Mouse (Mus musculus) ES-Bruce4 (cell line): ENCODE measurements at regions not wholly inside any gene's neighbourhood (a gene's known extent, or its start where the extent isn't known, plus 50 kb on each side); places are given as distances from the start of the nearest gene placed in this dataset.

Experiments
- H3K27ac ChIP-seq: 2 replicates; pipeline ENCODE4 v1.5.1; 2012; ENCODE audit warnings: low read length, inconsistent platforms; ENCODE audit not compliant: insufficient read depth
- H3K27me3 ChIP-seq: 2 replicates; pipeline ENCODE4 v1.6.1; 2012; ENCODE audit warnings: mild to moderate bottlenecking, low read length, inconsistent platforms; ENCODE audit not compliant: control insufficient read depth, poor library complexity, insufficient read depth, severe bottlenecking
- H3K36me3 ChIP-seq: 2 replicates; pipeline ENCODE4 v1.6.1; 2012; ENCODE audit warnings: inconsistent platforms, mild to moderate bottlenecking, low read length, moderate library complexity; ENCODE audit not compliant: control insufficient read depth, poor library complexity, insufficient read depth, severe bottlenecking
- H3K4me1 ChIP-seq: one replicate; pipeline ENCODE4 v1.8.1; 2011; ENCODE audit warnings: low read length; ENCODE audit not compliant: control insufficient read depth, insufficient read depth
- H3K4me3 ChIP-seq: 2 replicates; pipeline ENCODE4 v1.5.1; 2011; ENCODE audit warnings: low read depth, mild to moderate bottlenecking, low read length
- H3K9ac ChIP-seq: 2 replicates; pipeline ENCODE4 v1.6.1; 2012; ENCODE audit warnings: low read depth, mild to moderate bottlenecking, inconsistent platforms; ENCODE audit not compliant: poor library complexity, severe bottlenecking
- H3K9me3 ChIP-seq: replicated peaks from 2 replicates; pipeline ENCODE4 v1.6.1; 2012; ENCODE audit warnings: mild to moderate bottlenecking, low read length, inconsistent platforms; ENCODE audit not compliant: control insufficient read depth, poor library complexity, insufficient read depth, severe bottlenecking
- CTCF ChIP-seq: IDR thresholded peaks from one replicate; pipeline ENCODE4 v1.8.1; 2011; ENCODE audit warnings: low read depth, low read length
- EP300 ChIP-seq: IDR thresholded peaks from 2 replicates; pipeline ENCODE4 v1.6.1; 2011; ENCODE audit warnings: low read depth, low read length; ENCODE audit not compliant: insufficient read depth
- POLR2A ChIP-seq: IDR thresholded peaks from one replicate; pipeline ENCODE4 v1.8.1; 2011; ENCODE audit warnings: low read length; ENCODE audit not compliant: insufficient read depth

DNA sequence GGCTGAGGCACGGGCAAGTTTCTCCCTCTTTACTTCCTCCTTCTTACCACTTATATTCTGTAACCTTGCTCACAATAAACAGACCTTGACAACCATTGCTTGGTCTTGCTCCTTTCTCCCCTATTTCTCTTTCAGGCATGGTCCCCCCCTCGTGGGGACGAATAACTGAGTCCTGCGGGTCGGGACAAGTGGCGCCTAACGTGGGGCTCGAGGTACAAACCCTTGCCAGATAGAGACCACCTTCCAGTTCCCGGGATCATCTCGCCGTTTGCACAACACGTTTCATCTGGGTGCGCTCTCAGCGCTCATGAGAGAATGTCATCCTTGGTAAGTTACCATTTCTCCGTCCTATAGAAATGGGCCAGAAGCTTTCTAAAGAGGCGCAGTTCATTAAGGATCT, 79.6 kb upstream of the Foxn3 start:
- H3K27me3 ChIP-seq: no peaks in the 10 kb centered on the region

DNA sequence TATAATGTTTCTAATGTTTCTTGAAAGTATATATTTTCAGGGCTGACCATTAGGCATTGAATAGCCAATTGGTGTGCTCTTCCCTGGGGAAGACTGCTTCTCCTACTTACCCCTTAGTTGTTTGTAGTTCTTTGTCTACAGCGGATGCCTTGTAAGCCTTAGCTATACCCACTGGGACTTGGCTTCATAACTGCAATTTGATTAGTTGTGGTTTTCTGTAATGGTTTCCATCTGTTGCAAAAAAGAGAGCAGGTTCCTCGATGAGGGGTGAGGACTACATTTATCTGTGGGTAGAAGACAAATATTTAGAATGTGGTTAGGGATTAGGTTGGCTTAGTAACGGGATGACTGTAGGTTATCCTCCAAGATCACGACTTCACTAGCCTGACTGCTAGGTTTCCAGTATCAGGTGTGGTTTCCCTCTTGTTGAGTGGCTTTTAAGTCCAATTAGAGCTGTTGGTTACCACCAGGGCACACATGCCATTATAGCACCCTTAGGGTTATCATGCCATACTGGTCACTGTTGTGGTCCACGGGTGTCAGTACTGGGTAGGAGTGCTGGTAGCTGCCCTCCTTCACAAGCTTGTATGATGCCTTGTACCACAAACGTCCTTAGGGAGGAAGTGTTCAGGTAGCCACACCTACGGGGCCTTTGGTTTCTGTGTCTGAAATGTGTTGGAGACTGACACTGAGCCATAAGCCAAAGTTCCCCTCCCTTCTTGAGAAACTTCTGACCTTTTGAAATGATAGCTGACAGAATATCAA, 78.9 kb upstream of the Foxn3 start:
- Histone ChIP-seq H3K36me3 (no peaks in the 10 kb centered on the region), H3K4me1 (no peaks in the 10 kb centered on the region), H3K27me3 (no peaks in the 10 kb centered on the region), H3K9me3 (peaks cover 29% of the 10 kb centered on the region), H3K9ac (no peak overlapping the region), H3K27ac (no peak overlapping the region), H3K4me3 (no peak overlapping the region)
- no peak for TF ChIP-seq EP300
- TF ChIP-seq POLR2A: no peak
- TF ChIP-seq CTCF: no peak

More for the DNA sequence above, 79.6 kb upstream of the Foxn3 start:
- Histone ChIP-seq H3K9me3 (peaks cover 29% of the 10 kb centered on the region), H3K36me3 (no peaks in the 10 kb centered on the region), H3K27ac (no peak overlapping the region), H3K9ac (no peak overlapping the region), H3K4me3 (no peak overlapping the region), H3K4me1 (no peaks in the 10 kb centered on the region)
- TF ChIP-seq EP300 (no peak), POLR2A (no peak), CTCF (no peak)

DNA sequence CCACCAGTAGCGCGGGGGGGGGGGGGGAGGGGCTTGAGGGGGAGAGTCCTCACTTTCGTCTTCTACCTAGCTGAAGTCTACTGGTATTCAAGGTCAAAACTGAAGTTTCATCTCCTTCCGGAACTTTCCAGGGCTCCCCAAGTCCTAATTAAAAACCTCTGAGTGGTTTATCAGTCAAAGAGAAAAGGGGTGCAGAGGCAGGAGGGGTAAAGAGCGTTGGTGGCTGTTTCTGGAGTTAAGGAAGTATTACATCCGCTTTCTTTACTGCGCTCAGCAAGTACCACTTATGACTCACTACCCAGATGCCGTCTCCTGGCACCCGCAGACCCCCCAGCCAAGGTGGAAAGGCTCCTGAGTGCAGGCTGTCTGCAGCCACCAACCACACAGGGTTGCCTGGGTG, 77.9 kb upstream of the Foxn3 start:
- TF ChIP-seq CTCF: no peak
- no peak for TF ChIP-seq EP300
- no peak for TF ChIP-seq POLR2A
- no peaks in the 10 kb centered on the region for H3K27me3 ChIP-seq
- H3K9me3 ChIP-seq: peaks cover 27% of the 10 kb centered on the region
- H3K27ac ChIP-seq: no peak overlapping the region
- H3K9ac ChIP-seq: no peak overlapping the region
- no peaks in the 10 kb centered on the region for H3K36me3 ChIP-seq
- no peak overlapping the region for H3K4me3 ChIP-seq
- H3K4me1 ChIP-seq: no peaks in the 10 kb centered on the region

DNA sequence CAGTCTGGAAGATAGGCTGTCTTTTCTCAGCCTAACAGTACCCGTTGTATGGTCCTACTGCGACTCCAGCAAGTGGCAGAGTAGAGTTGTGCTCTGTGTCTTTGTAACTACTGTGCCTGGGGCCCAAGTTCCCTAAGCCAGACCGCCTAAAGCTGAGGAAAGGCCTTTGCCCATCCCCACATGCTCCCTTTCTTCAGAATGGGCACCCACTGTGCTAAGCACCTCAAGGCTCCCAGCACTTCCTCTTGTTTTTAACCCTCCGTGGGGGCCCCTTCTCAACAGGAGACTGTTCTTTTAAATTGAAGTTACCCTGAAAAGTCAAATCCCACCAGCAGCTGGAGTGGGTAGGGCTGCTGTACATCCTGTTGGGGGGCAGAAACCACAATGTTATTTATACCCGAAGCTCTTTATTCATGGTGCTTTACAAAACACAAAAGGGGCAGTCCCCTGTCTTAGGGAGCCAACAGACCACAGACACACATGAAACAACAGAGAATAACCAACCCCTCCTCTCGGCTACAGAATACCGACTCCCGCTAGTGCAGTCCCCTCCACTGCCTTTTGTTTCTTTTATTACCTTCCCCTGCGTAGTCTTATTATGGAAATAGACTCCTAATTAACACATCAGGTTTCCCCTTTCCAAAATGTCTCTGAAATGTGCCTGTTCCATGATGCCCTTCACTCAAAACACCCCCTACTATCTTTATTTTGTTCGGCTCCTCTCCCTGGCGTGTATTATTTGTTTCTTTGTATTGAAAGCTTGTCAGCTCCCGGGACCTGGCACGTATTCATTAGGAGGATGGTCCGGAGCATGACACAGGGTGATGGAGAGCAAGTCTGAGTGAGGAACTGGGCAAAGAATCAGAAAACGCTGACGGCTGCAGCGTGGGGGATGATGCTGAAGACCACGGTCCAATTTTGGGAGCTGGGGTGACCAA, 77.1 kb upstream of the Foxn3 start:
- peaks cover 21% of the 10 kb centered on the region for H3K9me3 ChIP-seq
- H3K4me1 ChIP-seq: no peaks in the 10 kb centered on the region
- H3K9ac ChIP-seq: no peak overlapping the region
- no peaks in the 10 kb centered on the region for H3K36me3 ChIP-seq
- H3K27me3 ChIP-seq: no peaks in the 10 kb centered on the region
- TF ChIP-seq CTCF: no peak
- no peak for TF ChIP-seq POLR2A
- 0 out of 2 replicates have a peak, but pooled peaks have one; percentile 1 for TF ChIP-seq EP300
- H3K4me3 ChIP-seq: no peak overlapping the region
- no peak overlapping the region for H3K27ac ChIP-seq

DNA sequence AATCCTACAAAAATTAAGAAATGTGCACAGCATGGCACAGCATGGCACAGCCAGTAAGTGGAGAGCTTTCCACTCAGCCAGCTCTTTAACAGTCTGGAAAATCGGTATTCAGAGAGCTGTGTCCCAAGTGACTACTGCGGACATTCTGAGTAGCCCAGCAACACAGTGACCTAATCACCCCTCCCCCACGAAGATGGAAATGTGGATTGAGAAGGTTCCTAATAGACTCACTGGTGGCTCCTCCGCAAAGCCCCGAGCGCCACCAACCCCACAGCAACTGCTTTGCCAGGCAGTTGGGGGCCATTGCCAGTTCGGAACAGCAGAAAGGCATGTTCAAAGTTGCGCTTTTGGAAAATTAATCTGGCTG, 76.4 kb upstream of the Foxn3 start:
- no peaks in the 10 kb centered on the region for H3K27me3 ChIP-seq
- no peak overlapping the region for H3K4me3 ChIP-seq
- H3K9ac ChIP-seq: no peak overlapping the region
- H3K27ac ChIP-seq: no peak overlapping the region
- H3K9me3 ChIP-seq: peaks cover 17% of the 10 kb centered on the region
- TF ChIP-seq CTCF (no peak), POLR2A (no peak), EP300 (0 out of 2 replicates have a peak, but pooled peaks have one; percentile 1)
- no peaks in the 10 kb centered on the region for H3K4me1 ChIP-seq
- no peaks in the 10 kb centered on the region for H3K36me3 ChIP-seq

DNA sequence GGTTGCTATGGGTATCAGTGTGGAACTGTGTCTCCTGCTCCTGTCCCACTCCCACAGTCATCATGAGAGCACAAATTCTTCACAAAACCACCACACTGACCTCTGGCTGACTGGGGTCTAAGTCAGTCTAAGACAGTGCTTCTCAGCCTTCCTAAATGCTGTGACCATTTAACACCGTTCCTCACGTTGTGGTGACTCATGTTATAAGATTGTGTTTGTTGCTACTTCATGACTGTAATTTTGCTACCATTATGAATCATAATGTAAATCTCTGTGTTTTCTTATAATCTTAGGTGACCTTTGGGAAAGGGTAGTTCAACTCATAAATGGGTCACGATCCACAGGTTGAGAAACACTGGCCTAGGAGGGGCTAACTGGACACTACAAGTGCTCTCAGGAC, 75.7 kb upstream of the Foxn3 start:
- TF ChIP-seq POLR2A: no peak
- no peak for TF ChIP-seq CTCF
- no peak for TF ChIP-seq EP300

More for the DNA sequence above, 75.7 kb upstream of the Foxn3 start:
- Histone ChIP-seq H3K9ac (no peak overlapping the region), H3K27me3 (no peaks in the 10 kb centered on the region), H3K4me3 (no peak overlapping the region), H3K27ac (no peak overlapping the region), H3K36me3 (no peaks in the 10 kb centered on the region), H3K9me3 (peaks cover 16% of the 10 kb centered on the region), H3K4me1 (no peaks in the 10 kb centered on the region)
